Mouse (Mus musculus) thymus, adult 2 months (tissue): ENCODE results near the gene Iars2. TPM values are rescaled to one million over a fixed set of nuclear protein-coding genes. Genes with fewer than 3 reads are reported as not detected.
"Not testable (repeated sequence)": the region's sequence is repeated elsewhere in the genome, so short reads cannot be mapped to it uniquely, and the experiment has no call there.

ENCODE experiments used
- DNase-seq: peaks from one replicate; pipeline ENCODE4 v3.0.0; 2021
- H3K27ac ChIP-seq: fragments of 200-500 bp; 2 replicates; pipeline ENCODE4 v1.5.1; 2012; ENCODE audit warnings: low read length, control low read depth; ENCODE audit not compliant: control insufficient read depth, insufficient read depth
- H3K27me3 ChIP-seq: fragments of 200-500 bp; 2 replicates; pipeline ENCODE4 v1.6.1; 2012; ENCODE audit warnings: mild to moderate bottlenecking, low read length, moderate library complexity, mixed read lengths; ENCODE audit not compliant: control insufficient read depth, insufficient read depth
- H3K36me3 ChIP-seq: fragments of 200-500 bp; 2 replicates; pipeline ENCODE4 v1.6.1; 2012; ENCODE audit warnings: mild to moderate bottlenecking, low read length, moderate library complexity; ENCODE audit not compliant: control insufficient read depth, insufficient read depth
- H3K4me1 ChIP-seq: fragments of 200-500 bp; replicated peaks from 2 replicates; pipeline ENCODE4 v1.6.1; 2012; ENCODE audit warnings: low read length; ENCODE audit not compliant: control insufficient read depth, insufficient read depth
- H3K4me3 ChIP-seq: fragments of 200-500 bp; 2 replicates; pipeline ENCODE4 v1.5.1; 2012; ENCODE audit warnings: mild to moderate bottlenecking, low read length, control low read depth, moderate library complexity; ENCODE audit not compliant: control insufficient read depth, insufficient read depth
- CTCF ChIP-seq: fragments of 200-500 bp; IDR thresholded peaks from 2 replicates; pipeline ENCODE4 v1.5.1; 2012; ENCODE audit warnings: mild to moderate bottlenecking, control low read depth, low read length, moderate library complexity, borderline replicate concordance; ENCODE audit not compliant: control insufficient read depth, poor library complexity, insufficient read depth; ENCODE audit errors: extremely low read depth
- POLR2A ChIP-seq: fragments of 200-500 bp; IDR thresholded peaks from 2 replicates; pipeline ENCODE4 v1.6.1; 2012; ENCODE audit warnings: mild to moderate bottlenecking, low read length, control low read depth, moderate library complexity; ENCODE audit not compliant: control insufficient read depth, poor library complexity, insufficient read depth; ENCODE audit errors: extremely low read depth
- WGBS: fragments of 180-500 bp; shearing (Covaris S2); methylation state at CpG from one replicate; pipeline ENCODE4 v1.1.7; 2018; 5-methylcytosine and 5-hydroxymethylcytosine counted together
- polyA plus RNA-seq: library from polyadenylated mRNA; depleted of rRNA; stranded (reverse); fragments of >200 nt; gene quantifications from 2 replicates; pipeline ENCODE4 v1.2.3, GENCODE M21; 2012

Iars2 gene
- polyA plus RNA-seq, 1 experiment: 22.7 TPM

GRCm38 (mm10) chr1:185334136-185334535 is 4.9 kb upstream of the Iars2 start:
- 94% methylated on average over 4 of the region's 4 CpGs for WGBS
- TF ChIP-seq POLR2A (no peak), CTCF (no peak)
- H3K27me3 ChIP-seq: no peaks in the 10 kb centered on the region

GRCm38 (mm10) chr1:185333651-185334050 is 4.5 kb upstream of the Iars2 start:
- WGBS: 91% methylated on average over 5 of the region's 5 CpGs
- 0 out of 2 replicates have a peak, but pooled peaks cover 4% of the 10 kb centered on the region for H3K4me1 ChIP-seq
- no peak overlapping the region for H3K27ac ChIP-seq
- H3K4me3 ChIP-seq: no peak overlapping the region
- TF ChIP-seq POLR2A (no peak), CTCF (no peak)
- no peaks in the 10 kb centered on the region for H3K27me3 ChIP-seq
- DNase-seq: no peak
- H3K36me3 ChIP-seq: no peaks in the 10 kb centered on the region

More at GRCm38 (mm10) chr1:185334136-185334535, 4.9 kb upstream of the Iars2 start:
- DNase-seq: no peak
- Histone ChIP-seq H3K4me1 (0 out of 2 replicates have a peak, but pooled peaks cover 4% of the 10 kb centered on the region), H3K4me3 (no peak overlapping the region), H3K27ac (no peak overlapping the region), H3K36me3 (no peaks in the 10 kb centered on the region)

- no peak for TF ChIP-seq CTCF
- no peak for TF ChIP-seq POLR2A
- Histone ChIP-seq H3K4me1 (0 out of 2 replicates have a peak, but pooled peaks cover 4% of the 10 kb centered on the region), H3K36me3 (no peaks in the 10 kb centered on the region), H3K4me3 (peak within 1 kb of the TSS; percentile 51), H3K27ac (peak within 1 kb of the TSS; percentile 67), H3K27me3 (no peaks in the 10 kb centered on the region)
- DNase-seq: peak; percentile 77
- WGBS: under 1% methylated on average over 32 of the region's 32 CpGs
Observed at GRCm38 (mm10) chr1:185331983-185332430, 2.8 kb upstream of the Iars2 start, which contains the start of gene Bpnt1. Gene Bpnt1, plus strand, starts transcription at chr1:185332149.

- 52% methylated on average over 5 of the region's 5 CpGs for WGBS
- Histone ChIP-seq H3K27me3 (no peaks in the 10 kb centered on the region), H3K27ac (no peak overlapping the region), H3K4me3 (no peak overlapping the region), H3K36me3 (no peaks in the 10 kb centered on the region), H3K4me1 (0 out of 2 replicates have a peak, but pooled peaks cover 4% of the 10 kb centered on the region)
- TF ChIP-seq CTCF: no peak
- TF ChIP-seq POLR2A: no peak
- DNase-seq: no peak
Observed at GRCm38 (mm10) chr1:185331364-185331763, 2.2 kb upstream of the Iars2 start.

- WGBS: 96% methylated on average over 8 of the region's 8 CpGs
- Histone ChIP-seq H3K4me1 (0 out of 2 replicates have a peak, but pooled peaks cover 4% of the 10 kb centered on the region), H3K4me3 (no peak overlapping the region), H3K27me3 (no peaks in the 10 kb centered on the region), H3K27ac (no peak overlapping the region), H3K36me3 (peaks cover 4% of the 10 kb centered on the region)
- TF ChIP-seq CTCF: no peak
- TF ChIP-seq POLR2A: no peak
- DNase-seq: no peak
Observed at GRCm38 (mm10) chr1:185329851-185330250, 655 bp upstream of the Iars2 start.

- DNase-seq, H3K4me3 ChIP-seq, H3K27ac ChIP-seq, H3K4me1 ChIP-seq, H3K27me3 ChIP-seq: not testable (repeated sequence)
- WGBS: 56% methylated on average over 3 of the region's 3 CpGs
- peaks cover 18% of the 10 kb centered on the region for H3K36me3 ChIP-seq
Observed at GRCm38 (mm10) chr1:185327754-185328345, 1.3 kb downstream of the Iars2 start.
